Mouse (Mus musculus) layer of hippocampus, adult 9-10 months (tissue): ENCODE data around the gene Clk4.

ENCODE experiments used
- DNase-seq: peaks from one replicate; pipeline ENCODE4 v3.0.0; 2022; ENCODE audit warnings: low spot score

Gene Clk4

DNA sequence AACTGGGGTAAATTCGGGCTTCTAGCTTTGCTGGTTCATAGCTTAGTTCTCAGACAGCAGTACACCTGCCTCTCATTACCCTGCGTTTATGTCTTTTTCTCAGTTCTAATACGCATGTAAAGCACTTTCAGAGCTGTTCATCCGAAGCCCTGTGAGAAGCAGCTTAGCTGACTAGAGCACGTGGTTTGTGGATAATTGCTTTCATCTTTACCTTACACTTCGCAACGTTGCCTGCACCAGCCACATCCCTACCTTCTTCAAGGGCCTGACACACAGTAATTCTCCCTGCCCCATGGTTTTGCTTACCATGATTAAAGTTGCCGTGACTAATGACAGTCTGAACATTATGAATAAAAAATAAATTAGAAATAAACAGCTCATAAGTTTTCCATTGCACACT is 50.3 kb downstream of the Clk4 start:
- no peak for DNase-seq

DNA sequence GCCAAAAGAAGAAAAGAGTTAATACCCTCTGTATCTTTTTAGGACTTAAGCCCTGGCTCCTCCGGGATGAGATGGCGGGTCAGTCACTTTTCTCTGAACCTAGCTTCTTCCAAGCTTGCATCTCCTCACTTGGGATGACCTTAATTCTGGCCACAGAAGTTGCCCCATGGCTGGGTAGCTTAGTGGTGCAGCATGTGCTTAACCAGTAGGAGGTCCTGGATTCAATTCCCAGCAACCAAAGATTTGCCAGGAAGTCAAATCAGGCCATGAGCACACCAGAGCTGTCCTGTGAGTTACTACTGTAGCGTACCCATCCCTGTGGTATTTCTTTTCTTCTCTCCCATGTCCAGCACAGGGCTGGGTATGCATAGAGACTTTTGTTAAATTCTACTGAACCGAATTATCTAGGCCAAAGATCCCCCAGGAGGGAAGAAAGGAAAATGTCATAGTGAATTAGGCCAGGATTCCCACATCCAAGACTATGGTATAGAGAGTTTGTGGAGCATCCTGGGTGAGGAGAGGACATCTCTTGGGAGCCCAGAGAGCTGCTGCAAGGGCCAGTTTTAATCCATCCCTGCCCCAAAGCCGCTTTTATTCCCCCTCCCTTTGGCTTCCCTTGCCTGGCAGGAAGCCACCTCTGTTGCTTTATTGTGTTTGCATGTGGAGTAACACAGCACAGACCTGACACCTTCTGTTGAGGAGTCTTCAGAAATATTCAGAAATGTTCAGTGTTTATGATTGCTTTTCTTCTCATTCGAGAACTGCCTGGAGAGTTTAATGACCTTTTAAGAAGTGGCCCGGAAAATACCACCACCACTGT is 54.7 kb downstream of the Clk4 start:
- DNase-seq: no peak

DNA sequence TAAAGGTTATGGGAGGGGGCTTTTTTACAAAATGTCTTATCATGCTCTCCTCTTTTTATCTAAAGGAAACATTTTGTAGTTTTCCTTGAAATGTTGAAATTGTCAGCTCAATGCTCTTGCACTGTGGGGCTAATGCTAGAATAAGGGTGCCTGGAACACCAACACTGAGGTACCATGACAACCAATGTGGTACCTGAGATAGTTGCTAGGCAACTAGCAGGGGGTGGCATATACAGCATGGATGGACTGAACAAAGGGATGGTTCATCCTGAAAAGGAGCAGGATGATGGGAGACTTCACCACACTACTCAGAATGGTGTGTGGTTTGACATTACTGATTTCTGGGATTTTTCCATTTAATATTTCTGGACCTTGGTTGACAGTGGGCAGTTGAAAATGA is 59.1 kb downstream of the Clk4 start:
- DNase-seq: no peak

DNA sequence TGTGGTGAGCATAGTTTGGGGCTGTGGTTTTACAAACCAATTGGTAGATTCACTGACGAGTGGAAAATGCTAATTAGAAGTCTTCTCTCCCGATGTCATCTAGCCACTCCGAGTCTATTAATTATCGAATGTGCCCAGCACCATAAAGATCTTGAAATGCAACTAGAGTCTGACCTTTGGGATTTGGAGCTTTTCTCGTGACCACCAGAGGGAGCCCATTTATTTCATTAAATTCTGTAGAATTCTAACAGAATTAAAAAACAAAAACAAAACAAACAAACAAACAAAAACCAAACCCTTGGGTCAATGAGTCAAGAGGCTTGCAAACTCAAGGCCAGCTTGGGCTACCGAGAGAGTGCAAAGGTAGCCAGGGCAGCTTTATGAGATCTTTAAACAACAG is 65.4 kb downstream of the Clk4 start:
- no peak for DNase-seq

DNA sequence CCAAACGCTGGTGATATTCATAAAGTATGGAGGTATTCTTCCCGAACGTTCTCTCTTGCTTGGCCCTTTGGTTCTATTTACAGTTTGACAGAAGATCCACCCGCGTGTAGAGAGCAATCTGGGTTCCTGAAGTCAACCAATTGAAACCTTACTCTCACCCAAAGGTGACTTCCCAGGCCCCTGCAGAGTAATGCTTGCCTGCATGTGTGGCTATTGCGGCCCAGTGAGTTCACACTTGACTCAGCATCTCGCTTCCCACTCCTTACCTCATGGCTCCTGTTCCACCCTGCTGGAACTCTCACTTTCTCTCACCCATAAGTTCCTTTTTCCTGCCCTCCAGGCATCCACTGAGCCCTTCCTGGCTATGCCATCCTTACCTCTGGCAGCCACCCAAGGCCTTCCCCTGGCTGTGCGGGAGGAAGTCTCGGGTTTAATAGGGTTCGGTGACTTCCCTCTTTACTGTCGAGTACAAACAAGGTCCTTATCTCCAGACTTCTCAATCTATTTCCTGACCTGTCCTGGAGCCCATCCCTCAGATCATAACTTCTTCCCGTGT is 66.9 kb downstream of the Clk4 start:
- DNase-seq: no peak

DNA sequence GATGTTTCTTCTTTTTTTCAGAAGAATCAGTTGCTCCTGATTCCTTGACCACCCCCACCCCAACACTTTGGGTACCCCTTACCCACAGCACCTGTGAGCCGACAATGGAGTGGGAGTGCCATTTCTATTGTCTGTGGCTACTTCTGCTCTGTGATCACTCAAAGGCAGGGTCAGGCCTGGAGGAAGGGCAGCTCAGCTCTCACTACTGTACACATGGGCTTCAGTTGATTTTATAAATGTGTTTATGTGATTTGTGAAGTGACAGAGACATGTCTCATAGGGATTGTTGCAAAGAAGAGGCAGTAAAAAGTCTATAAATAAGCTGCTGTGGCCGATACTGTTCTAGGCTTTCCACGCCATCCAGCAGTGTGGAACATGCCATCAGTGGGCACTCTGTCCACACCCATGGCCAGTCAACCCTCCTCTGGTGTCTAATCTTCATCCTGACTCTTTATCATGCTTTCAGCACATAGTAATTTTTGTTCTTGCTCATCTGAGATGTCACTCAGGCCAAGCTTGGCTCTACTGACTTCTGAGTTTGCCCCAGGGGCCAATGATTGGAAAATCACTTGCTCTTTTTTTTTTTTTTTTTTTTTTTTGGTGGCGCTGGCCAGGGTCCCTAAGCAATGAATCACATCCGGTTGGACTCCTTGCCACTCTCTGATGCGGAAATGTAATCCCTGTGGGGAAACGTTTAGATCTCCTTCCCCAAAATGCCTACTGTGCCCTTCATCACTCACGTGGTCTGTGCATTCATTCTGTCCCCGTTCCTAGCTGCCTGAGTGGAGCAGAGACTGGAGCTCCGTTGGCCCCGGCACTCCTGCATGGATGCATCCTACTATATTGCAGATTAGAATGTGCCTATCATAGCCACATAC is 68.5 kb downstream of the Clk4 start:
- no peak for DNase-seq
